Mouse (Mus musculus): Measurements from ENCODE around the gene Rnf32.

The Rnf32 gene

DNA sequence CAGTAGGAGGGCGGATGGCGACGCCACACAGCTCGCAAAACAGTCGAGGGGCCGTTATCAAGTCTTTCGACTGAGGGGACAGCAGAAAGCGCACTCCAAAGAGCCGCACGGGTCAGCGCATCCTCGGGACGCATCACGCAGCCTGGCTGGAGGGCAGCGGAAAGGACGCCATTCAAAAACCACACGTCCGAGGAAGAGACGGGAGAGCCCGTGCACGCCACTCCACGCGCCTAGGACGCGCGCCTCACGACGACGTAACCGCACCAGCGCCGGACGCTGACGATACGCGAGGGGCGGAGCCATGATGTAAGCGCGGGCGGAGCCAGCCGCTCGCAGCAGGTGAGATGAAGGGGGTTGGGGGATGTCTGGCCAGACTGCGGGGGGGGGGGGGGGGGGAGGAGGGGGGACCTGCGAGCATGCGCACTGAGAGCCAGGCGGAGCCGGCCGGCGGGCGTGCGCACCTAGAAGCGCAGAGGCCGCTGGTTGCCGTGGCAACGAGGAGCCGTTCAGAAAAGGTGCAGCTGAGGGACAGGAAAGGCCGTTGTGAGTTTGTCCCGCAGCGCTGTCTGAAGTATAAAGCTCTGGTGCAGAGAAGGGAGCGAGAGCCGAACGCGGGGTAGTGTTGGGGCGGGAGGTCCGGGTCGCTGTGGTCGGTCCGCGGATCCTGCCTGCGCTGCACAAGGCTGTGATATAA, at the start of gene Rnf32:
Gene Rnf32 (plus strand): TSS at position 423 of the 694 bp plus-strand sequence.
- no peak for DNase-seq (ENCODE audit: low read depth, low spot score)

- DNase-seq (ENCODE audit: low read depth, low spot score), result no peak
These were observed 45.6 kb upstream of the Rnf32 start for GRCm38 (mm10) chr5:29150146-29150545.

GRCm38 (mm10) chr5:29159849-29160248, 35.9 kb upstream of the Rnf32 start:
- DNase-seq (ENCODE audit: low read depth, low spot score), result no peak

- no peak for DNase-seq (ENCODE audit: low read depth, low spot score)
These were observed 28.8 kb upstream of the Rnf32 start for GRCm38 (mm10) chr5:29166947-29167346.

DNA sequence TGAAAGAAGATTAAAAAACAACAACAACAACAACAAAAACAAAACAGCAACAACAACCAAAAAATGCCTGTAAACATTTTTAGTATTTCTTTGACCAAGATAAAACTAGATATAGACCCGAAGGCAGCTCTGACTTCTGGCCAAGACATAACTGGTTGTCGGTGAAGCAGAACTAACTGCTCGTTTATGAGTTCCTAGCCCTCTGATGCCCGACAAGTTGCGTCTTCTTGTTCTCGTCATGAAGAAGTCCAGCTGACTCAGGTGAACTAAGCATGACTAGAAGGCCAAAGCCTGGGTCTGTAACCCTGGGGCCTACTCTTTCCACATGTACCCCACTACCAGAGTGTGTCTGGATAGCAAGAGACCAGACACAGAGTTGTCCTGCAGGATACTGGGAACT, 25.6 kb upstream of the Rnf32 start:
- no peak for DNase-seq (ENCODE audit: low read depth, low spot score)

- DNase-seq (ENCODE audit: low read depth, low spot score), result no peak
These were observed 24.6 kb upstream of the Rnf32 start for GRCm38 (mm10) chr5:29171165-29171564.

DNA sequence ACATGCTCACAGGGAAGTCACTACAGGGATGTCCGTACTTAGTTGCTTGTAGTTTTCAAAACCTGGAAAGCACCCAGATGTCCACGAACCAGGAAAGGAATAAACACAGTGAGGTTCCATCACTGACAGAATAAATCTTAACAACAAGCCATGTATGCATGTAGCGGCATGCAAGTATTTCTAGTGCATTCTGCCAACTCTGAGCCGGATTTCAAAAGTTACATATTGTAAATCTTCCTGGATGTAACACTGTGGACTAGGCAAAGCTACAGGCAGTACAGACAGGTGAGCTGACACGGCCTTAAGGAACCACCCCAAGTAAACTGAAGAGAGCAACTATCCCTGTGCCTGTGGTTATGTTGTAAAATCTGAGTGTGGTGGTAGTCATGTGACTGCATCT, 9.0 kb upstream of the Rnf32 start:
- no peak for DNase-seq (ENCODE audit: low read depth, low spot score)

- DNase-seq (ENCODE audit: low read depth, low spot score), result no peak
These were observed 592 bp upstream of the Rnf32 start for GRCm38 (mm10) chr5:29195231-29195569.

- no peak for DNase-seq (ENCODE audit: low read depth, low spot score)
These were observed 469 bp downstream of the Rnf32 start for GRCm38 (mm10) chr5:29196264-29196658.

- no peak for DNase-seq (ENCODE audit: low read depth, low spot score)
These were observed 1.4 kb downstream of the Rnf32 start for GRCm38 (mm10) chr5:29197187-29197586.

DNA sequence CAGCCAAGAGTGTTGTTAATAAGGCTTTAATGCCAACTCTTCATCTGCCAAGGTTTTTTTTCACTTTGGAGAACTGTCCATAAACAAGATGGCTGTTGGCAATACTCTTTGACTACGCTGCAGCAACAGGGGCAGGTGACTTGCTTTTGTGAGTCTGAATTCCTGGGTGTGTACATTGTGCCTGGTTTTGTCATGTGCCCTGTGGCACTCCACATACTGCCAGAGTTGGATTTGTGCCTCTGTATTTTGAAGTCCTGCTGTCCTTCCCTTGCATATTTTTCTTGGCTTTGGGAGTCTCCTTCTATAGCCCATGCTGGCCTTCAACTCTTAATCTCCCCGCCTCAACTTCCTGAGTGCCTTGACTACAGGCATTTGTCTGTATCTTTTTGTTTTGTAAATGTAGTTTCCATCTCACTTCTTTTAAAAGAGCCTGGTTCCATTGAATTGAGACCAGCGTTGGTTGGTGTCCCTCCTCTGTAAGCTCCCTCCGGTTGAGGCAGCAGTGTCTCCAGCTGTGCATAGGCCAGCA, 3.2 kb downstream of the Rnf32 start:
- no peak for DNase-seq (ENCODE audit: low read depth, low spot score)

GRCm38 (mm10) chr5:29199868-29200267, 4.1 kb downstream of the Rnf32 start:
- no peak for DNase-seq (ENCODE audit: low read depth, low spot score)

GRCm38 (mm10) chr5:29205690-29206089, 9.9 kb downstream of the Rnf32 start:
- DNase-seq (ENCODE audit: low read depth, low spot score), result no peak

- DNase-seq (ENCODE audit: low read depth, low spot score), result no peak
These were observed 16.3 kb downstream of the Rnf32 start for GRCm38 (mm10) chr5:29211980-29212555.

- DNase-seq (ENCODE audit: low read depth, low spot score), result no peak
These were observed 22.2 kb downstream of the Rnf32 start for GRCm38 (mm10) chr5:29217997-29218396.

DNA sequence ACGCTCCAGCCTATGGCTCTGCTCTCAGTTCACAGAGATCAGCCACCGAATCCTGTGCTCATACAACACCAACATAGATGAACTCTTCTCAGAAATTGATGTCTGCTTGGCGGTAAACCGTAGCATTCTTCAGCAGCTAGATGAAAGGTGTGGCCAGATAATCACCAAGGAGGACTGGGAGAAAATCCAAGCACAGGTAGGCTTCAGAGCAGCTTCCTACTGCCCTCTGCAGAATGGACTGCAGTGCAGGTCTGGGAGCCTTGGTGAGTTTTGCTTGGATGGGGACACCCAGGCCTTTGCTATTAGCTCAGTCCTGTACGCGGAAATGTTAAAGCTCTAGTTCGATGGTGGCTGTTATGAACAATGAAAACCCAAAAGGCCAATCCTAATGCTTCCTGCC, 28.3 kb downstream of the Rnf32 start:
- DNase-seq (ENCODE audit: low read depth, low spot score), result no peak

- DNase-seq (ENCODE audit: low read depth, low spot score), result no peak
These were observed 34.7 kb downstream of the Rnf32 start for GRCm38 (mm10) chr5:29230481-29230880.

- no peak for DNase-seq (ENCODE audit: low read depth, low spot score)
These were observed 42.6 kb downstream of the Rnf32 start for GRCm38 (mm10) chr5:29238379-29238778.

- DNase-seq (ENCODE audit: low read depth, low spot score), result no peak
These were observed 49.0 kb downstream of the Rnf32 start for GRCm38 (mm10) chr5:29244769-29245168.

DNA sequence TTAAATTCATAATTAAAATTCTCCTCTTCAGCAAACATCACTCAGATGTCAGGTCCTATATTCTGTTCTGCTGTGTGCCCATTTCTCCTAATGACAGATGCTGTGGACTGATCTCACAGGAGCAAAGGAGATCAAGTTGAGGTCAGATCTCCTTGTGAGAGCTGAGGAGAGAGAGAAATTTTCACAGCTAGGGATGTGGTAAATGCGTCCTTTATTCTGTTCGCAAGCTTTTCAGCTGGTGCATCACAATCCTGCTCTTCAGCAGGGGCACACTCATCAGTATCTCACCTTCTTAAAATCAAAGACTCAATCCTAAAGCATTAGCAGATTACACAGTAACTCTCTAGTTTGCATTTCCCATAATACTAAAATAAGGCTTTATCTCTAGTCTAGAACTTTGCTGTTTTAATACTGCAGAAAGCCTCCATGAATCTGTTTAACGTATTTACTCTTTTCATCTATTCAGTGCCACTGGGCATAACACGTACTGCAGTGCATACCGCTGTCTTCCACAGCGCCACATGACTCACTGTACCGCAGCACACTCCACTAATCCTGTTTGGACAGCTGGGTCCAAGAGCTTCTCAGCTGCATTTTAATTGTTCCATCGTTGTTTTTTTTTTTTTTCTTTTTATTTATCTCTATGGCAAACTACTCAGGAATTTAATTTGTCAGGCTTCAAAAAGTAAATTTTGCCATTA, 55.2 kb downstream of the Rnf32 start:
- no peak for DNase-seq (ENCODE audit: low read depth, low spot score)

GRCm38 (mm10) chr5:29251496-29251873, 55.7 kb downstream of the Rnf32 start:
- no peak for DNase-seq (ENCODE audit: low read depth, low spot score)

DNA sequence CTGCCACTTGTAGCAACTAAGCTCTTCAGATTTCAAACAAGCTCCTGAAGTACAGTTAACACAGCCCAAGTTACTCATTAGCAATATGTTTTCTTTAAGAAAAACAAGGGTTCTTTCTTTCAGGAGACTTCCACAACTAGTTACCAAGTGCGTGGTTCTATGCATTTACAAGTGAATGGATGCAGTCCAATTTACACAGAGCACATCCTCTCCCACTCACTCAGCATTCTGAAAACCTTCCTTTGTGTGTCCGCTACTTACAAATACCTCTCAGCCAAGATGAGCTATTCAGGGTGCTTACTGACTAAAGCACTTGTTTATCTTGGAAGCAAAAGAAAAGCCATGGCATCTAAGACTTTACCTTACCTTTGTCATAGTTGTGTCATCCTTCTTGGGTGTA, 58.1 kb downstream of the Rnf32 start:
- no peak for DNase-seq (ENCODE audit: low read depth, low spot score)

- no peak for DNase-seq (ENCODE audit: low read depth, low spot score)
These were observed 75.1 kb downstream of the Rnf32 start for GRCm38 (mm10) chr5:29270879-29271278.

Data from c-Kit-negative CD71-positive TER-119-positive erythroid progenitor cells, embryonic 14.5 days (primary cell).